Mouse (Mus musculus) embryo, embryonic 11 days (tissue): ENCODE measurements around the gene Dgcr2.
A peak's percentile ranks its signal among the peaks of the same experiment; 100 is the strongest.

Experiments
- DNase-seq: peaks from one replicate; pipeline ENCODE4 v3.0.0-alpha.2; 2015

Dgcr2 gene

DNA sequence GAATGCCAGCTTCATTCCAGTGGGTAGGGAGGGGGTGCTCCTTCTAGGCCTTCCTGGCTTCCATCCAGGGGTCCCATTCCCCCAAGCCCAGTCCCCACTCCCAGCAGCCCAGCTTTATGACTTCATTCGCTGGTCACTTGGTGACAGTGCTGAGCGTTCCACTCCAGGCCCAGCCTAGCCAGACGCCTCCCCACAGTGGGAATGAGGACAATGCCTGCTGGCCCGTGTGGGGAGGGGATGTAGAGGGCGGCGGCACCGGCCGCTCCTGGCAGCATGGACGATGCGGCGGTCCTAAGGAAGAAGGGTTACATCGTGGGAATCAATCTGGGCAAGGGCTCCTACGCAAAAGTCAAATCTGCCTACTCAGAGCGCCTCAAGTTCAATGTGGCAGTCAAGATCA lies at the start of gene Dgcr2, which contains the start of gene Tssk2:
TSS of gene Dgcr2 (minus strand) at position 101 of the 400 bp plus-strand sequence.
TSS of gene Tssk2 (plus strand) at position 176 of the 400 bp plus-strand sequence.
- no peak for DNase-seq

DNA sequence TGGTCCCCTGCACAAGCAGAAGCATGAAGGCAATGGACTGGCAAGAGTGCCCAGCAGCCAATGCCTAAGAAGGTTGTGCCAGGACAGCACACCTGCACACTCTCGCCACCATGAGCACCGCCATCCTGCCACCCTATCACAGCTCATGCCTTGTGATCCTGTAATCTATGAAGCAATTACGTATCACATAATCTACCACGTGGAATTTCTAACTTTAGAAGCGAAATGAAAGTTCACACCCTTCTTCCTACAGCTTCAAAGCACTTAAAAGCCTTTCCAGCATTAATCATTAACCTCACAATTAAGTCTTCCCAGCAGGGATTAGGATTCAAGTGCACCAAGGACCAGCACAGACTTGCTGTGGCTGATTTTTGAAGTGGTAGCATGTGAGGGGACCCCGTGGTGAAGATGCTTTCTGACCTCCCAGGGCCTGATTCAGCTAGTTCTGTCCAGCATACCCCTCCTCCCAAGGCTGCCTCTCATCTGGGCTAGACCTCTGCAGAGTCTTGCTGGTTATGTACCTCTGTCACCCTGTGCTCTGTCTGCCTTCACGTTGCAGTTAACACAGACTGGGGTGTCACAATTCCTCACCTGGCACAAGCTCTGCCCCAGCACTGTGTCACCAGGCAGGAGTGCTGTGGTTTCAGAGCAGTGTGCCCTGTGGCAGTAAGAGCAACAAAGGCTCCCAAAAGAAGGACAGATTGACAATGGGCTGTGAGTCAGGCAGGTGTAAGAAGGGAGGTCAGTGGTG lies 46.9 kb upstream of the Dgcr2 start:
- DNase-seq, result no peak

DNA sequence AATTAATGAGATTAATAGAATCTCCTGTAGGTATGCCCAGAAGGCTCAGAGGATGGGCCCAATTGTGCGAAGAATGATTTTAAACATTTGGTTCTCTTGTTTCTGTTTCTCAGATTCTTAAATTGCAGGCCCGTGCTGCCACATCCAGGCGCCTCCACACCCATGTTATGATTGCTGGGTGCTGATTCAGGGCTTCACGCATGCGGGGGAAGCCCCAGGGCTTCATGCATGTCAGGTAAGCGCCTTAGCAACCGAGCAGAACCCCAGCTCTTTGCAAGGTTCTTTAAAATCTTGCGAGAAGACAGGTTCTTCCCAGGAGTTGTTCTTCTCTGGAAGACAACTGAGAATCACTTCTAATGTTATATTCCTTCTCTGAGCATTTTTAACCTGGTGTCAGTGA lies 45.1 kb upstream of the Dgcr2 start:
- DNase-seq, result no peak

DNA sequence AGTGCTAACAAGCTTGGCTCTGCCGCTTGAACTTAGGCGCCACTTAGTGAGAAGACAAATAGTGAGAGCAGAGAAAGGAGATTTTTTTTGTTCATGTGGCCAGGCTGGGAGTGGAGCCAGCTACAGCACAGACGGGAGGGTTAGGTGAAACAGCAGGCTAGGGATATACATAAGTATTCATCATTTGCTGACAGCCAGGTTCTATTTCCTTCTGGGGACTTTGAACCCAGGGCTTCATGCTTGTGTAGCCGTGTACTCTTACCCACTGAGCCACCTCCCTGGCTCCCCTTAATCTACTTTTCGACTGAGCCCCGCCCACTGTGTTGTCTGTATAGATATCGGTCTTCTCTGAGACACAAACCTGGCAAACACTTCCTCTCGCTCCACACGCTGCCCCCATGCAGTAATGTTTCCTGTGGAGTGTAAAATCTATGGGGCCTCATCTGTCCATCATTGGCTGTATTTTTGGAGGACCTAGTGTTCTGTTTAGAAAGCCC lies 40.9 kb upstream of the Dgcr2 start:
- DNase-seq, result no peak

DNA sequence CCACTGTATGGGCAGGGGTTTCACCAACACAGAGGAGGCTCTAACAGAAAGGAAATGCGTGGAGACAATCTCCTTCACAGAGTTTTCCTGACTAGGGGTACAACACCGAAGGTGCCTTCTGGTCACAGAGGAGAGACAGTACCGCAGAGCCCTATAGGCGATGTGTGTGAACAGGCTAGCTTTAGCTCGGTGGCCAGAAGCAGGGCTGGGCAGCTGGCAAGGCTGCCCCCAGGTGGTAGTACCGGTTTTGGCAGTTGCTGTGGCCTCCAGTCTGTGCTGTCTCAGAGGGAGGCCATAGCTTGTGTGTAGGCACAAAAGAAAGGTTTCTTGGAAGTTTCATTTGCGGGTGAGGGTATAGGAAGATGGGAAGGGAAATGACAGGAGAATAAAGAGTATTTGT lies 40.5 kb upstream of the Dgcr2 start:
- peak; percentile 79 for DNase-seq

DNA sequence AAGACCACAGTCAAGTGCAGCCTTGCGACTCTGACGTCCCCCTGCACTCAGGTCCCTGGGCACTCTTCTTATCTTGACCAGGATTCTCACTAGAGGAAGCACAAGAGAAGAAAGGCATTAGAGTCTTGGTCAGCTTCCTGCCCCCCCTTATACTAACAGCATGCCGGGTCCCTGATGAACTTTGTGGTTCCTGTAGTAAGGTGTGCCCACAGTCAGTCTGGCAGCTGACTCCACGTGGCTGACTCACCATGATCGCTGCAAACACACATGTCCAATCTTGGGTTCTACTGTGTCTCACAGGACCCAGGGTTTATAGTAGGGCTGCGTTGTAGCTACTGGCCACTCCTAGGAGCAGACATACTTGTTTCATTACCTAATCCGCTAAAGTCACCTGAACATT lies 39.8 kb upstream of the Dgcr2 start:
- DNase-seq, result no peak

DNA sequence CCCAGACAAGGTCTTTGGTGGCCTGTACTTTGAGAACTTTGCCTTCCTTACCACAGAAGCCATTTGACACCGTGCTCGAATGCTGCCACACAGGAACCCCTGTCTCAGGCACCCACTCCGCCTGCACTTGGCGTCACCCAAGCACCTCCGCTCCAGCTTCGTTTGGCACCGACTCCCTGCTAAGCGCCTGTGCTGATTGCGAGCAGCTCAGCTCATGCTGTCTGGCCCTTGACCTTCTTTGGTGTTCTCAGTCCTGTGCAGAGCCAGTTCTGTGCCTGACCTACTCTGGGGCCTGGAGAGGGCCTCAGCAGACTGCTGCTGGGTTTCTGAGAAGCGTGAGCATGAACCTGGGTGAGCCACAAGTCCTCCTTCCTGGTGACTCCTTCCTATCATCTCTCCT lies 38.4 kb upstream of the Dgcr2 start:
- DNase-seq, result no peak

DNA sequence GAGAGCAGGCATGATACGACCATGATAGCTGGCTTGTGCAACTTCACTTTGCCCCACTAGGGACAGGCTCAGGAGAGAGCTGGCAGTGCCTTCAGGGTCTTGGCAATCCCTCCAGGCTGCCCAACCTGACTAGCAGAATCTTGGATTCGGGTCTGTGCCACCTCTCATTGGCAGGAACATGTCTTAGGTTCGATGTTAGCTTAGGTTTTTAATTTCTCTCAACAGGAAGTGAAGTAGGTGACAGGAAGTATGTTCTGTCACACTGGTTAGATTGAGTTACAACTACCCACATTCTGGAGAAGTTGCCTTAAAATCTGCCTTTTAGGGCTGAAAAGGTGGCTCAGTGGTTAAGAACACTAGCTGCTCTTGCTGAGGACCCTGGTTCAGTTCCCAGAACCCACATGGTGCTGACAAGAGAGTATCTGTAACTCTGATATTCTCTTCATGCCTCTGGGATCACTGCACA lies 36.1 kb upstream of the Dgcr2 start:
- no peak for DNase-seq

DNA sequence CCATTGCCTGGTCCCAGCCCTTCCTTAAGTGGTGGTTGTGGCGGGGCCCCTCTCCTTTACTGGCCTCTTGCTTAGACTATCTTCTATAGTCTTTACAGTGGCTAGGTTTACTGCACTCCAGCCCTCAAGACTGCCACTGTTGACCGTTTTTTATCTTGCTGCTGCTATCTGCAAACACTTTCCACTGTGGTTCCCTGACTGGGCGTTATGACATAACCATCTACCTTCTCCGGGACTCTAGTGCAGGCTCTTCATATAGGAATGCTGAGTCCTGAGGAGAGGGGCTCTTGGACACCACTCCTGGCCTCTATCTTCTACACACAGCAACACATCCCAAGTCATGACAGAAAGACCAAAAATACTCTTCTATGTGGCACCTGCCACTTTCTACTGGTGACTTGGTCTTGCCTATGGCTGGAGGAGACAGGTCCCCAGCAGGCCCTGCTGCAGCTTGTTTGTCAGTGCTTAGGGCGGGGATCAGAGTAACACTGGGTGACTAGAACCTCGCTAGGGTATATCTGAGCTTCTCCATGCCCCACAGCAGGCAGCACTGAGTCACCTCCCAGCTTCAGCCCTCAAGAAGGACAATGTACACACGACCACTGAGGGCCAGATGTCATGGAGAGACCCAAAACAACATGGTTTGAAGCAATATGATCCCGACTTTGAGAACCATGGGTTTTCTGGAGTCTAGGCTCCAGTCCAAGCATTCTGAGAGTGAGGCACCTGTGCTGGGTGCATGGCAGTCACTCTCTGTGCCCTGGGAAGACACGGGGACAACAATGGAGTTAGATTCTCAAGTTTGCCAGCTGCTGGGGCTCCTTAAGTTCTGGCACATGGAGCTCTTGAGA lies 35.5 kb upstream of the Dgcr2 start:
- no peak for DNase-seq

DNA sequence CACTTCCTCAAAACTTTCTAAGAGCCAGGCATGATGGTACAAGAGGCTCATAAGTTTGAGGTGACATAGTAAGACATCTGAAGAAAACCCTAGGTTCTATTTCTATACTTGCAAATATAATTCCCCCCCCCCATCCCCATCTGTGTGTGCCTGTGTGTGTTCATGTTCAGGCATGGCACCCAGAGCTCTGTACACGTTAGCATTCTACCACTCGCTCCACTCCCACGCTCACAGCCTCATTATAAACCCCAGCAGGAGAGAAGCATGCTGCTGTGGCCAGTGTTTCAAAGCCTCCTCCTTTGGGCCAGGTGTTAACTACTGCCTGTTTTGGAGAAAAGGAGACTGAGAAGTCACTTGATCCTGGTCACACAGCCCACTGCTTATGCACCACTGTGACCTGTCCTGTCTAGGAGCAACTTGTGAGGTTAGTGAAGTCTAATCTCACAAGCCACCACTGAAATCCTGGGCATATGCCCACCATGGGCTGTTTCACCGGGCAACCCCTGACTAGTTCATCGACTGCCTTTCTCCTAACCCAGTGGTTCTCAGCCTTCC lies 33.6 kb upstream of the Dgcr2 start:
- DNase-seq, result no peak

DNA sequence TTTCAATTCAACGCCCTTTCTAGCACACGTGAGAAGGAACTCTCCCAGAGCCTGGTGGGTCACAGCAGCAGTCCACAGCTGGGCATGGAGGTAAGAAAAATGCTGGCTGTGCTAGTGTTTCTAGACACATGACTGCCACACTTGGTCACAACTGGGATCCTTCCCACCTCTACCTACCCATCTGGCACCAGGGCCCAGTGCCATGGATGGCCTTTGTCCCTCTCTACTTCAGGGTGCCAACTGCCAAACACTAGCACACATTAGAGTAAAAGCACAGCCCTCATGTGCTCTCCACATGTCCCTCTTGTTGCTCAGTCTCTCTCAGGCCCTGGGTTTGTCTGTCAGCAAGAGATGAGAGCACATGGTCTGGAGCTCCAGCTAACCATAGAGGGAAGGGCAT lies 31.3 kb upstream of the Dgcr2 start:
- DNase-seq, result no peak

DNA sequence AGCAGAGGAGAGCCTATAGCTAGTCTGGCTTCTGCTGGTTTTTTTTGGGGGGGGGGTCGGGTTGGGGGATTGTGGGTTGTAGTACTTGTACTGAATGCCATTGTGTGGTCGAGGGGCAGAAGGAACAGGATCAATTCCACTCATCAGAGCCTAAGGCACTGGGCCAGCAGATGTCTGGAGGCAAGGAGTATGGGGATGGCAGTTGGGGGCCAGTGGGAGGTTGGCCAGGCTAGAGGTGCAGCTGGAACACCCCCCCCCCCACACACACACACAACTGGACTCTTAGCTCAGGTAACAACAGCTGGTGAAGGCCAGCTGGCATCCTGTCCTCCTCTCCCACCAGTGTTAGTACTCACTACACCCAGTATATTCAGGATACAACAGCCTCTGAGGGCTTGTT lies 30.8 kb upstream of the Dgcr2 start:
- DNase-seq, result no peak

DNA sequence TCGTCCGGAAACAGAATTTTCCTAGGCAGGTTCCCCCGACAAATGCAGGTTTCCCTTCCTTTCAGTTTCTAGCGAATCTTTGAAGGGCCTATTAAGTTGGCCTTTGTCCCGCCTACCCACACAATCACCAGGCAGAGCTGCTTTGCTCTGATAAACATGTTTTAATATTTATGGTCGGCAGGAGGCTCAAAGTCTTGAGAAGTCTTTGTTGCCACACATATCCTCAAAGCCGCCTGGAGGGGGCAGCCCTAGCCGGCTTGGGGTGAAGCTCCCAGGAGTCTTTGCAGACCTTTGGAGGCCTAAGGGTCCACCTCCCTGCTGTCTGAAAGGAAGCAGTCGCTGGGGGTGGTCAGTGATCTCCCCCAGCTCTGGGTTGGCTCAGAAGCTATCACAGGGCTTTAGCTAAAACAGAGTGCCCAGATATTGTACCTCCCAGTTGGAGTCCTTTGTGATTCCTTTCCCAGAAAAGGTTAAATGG lies 30.3 kb upstream of the Dgcr2 start:
- peak; percentile 88 for DNase-seq

DNA sequence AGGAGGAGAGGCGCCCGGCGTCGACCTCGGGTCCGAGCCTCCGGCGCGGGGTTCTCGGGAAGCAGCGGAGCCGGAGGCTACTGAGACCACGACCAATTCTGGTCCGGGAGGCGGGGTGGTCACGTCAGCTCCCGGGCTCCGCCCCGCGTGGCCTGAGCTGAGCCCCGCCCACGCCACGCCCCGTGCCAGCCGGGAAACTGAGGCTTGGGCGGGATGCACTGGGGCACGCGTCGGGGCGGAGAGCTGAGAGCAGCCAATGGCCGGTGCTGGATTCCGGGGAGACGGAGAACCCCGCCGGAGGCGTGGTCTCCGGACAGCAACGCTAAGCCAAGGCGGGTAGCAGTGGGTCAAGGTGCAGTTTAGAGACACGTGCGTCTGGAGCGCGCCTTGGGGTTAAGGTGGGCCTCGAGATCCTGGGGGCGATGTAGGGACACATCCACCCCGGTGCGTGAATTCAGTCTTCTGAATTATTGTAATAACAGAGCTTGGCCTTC lies 29.8 kb upstream of the Dgcr2 start, which contains the start of gene Slc25a1:
TSS of gene Slc25a1 (minus strand) at position 133 of the 494 bp plus-strand sequence.
- DNase-seq, result peak; percentile 91

DNA sequence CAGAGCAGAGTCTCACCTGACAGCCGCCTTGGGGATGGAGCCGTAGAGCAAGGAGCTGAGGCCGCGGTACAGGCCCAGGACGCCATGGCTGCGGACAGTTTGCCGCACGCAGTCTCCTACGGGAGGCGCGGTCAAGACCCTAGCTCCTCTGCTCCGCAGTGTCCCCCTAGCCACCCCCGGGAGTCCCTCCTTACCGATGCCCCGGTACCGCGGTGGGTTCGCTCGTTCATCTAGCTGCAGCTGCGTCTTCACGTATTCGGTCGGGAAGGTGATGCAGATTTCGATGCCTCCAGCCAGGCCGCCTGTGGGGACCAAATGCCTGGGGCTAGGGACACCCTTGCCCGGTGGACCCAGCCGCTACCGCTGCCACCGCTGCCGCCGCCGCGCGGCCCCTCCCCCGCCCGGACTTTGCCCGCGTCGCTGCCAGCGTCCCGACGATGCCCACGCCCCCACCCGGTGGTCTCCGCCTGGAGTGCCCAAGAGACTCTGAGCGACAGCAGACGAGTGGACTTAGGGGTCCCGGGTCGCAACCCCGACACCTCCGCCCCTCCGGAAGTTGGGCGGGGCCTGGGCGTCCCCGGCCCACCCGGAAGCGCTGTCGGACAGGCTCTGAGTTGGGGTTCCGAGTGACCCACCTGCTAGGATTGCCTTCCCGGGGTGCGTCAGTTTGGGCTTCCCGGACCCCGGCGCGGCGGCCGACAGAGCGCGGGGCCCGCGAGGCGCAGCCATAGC lies 29.2 kb upstream of the Dgcr2 start:
- DNase-seq, result peak; percentile 74

DNA sequence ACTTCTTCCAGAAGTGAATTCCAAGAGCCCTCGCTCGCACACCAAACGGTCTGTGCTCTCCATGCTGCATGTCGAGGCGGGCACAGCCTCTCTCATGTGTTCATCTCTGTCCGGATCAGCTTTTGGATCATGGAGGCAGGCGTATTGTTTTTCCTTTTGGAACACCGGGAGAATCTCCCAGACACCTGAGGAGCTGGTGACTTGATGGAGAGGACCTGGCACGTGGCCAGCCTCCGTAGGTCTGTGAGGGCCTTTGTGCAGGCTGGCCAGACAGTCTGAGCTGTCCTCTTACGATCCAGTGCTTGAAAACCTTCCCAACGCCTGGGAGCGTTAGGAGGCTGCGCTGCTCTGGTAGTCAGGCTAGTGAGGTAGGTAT lies 23.8 kb upstream of the Dgcr2 start:
- DNase-seq, result no peak

DNA sequence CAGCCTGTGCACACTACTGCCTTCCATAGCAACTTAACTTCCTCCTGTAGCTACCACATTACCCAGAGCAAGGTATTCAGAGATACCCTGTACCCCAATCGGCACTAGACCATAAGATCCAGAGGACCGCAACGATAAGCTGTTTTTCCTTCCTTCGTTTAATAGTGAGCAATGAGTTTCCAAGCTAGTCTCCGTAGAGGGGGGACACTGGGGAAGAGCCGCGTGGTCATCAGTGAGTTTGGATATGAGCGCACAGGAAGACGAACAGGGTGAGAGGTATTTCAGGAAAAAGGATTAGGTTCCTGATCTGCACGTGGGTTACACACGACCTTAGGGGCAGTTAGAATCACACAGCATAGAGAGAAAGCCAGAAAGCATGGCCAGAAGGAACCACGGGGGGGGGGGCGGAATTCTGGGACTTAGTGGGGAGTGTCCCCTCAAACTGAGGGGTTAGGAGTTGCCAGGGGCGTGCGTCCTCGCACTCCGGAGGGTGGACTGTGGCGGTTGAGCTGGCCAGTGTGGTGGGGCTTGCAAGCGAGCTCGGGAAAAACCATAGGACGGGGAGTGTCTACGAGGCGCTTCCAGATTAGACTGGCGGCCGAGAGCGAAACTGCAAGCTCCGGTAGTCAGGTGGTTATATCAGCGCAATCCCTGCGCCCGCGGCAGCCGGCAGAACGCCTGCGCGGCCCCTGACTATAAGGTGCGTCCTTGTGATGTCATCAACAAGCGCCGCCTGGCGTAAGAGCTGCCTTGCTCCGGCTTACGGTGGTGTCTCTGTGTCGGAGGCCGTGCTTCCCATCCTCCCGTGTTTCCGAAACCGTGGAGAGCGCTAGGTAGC lies 23.2 kb upstream of the Dgcr2 start:
- DNase-seq, result peak; percentile 99

DNA sequence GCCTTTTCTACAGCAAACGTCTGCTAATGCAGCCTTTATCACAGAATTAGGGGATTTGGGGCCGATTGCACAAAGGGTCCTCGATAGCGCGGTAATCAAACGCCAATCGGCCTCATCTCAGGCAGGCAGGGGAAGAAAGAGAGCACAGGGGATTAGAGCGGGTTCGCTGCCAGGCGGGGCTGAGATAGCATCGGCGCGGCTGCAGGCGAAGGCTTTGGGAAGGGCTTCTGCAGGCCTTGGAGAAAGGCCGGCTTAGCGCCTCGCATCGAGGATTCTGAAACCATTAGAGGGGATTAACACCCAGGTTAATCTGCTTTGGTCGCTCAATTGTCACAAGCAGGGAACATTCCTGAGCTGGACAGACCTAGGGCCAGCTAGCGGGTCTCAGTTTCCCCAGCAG lies 22.2 kb upstream of the Dgcr2 start:
- DNase-seq, result peak; percentile 51

DNA sequence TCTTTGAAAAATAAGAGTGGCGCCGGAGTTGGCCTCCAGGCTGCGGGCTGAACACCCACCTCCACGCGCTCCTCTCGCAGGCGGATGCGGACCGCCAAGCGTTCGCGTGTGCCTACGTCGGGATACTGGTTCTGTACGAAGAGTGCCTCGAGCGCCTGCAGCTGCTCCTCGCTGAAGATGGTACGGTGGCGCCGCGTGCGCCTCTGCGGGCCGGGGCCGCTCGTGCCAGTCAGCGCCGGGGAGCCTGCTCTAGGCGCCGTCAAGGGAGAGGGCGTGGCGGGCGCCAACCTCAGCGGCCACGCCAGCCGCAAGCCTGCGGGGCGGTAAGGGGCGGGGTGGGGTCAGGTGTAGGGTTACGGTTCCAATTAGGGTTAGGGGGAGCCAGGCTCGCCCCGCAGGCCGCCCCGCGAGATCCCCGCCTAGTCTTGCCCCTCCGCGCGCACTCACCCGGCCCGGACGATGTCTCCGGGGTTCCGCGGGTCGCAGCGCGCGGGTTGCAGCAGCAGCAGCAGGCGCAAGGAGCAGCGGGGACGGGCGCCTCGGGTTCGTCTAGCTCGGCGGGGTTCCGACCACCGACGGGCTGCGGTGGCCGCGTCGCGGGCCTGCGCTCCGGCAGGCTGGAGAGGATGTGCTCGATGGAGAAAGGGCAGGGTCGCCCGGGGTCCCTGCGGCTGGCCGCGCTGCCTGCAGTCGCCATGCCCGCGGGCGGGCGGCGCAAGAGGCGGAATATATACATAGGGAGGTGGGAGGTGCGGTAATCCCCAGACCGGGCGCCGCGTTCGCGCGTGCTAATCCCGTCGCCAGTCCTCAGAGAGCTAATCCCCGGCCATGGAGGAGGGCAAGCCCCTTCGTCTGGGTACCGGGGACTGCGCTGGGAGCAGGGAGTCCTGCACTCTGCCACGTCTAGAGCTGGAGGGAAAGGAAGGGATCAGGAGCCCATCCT lies 16.2 kb upstream of the Dgcr2 start, which contains the start of gene Gsc2:
TSS of gene Gsc2 (minus strand) at position 753 of the 943 bp plus-strand sequence.
- peak; percentile 49 for DNase-seq

DNA sequence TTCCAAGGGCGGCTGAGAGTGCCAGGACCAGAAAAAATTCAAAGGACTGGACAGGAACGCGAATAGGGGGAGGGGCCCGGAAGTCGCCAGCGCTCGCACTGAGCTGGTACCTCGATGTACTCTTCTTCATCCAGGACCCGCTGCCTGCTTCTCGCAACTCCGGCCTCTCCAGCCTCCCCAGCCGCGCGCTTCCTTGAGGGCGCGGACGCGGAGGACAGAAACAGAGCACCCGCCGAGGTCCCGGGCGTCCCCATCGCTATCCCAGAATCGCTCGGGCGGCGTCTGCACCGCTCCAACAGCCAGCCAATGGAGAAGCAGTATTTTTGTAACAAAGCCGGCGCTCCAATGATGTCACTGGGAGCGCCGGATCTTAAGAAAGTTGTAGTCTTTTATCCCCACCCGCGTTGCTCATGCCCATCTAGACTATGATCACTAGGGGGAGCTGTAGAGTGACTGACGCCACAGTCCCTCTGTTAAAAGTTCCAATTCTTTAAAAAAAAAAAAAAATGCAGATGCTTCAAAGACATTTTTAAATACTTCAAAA lies 12.8 kb upstream of the Dgcr2 start, which contains the start of gene Ess2:
TSS of gene Ess2 (minus strand) at position 297 of the 544 bp plus-strand sequence.
- peak; percentile 98 for DNase-seq
